Mouse (Mus musculus): ENCODE data around the gene Slc44a3. TPM values are rescaled to one million over a fixed set of nuclear protein-coding genes. Genes with fewer than 3 reads are reported as not detected.

The Slc44a3 gene
- total RNA-seq, 2 experiments from 2014 or later, result not detected

- ATAC-seq (ENCODE audit: poor library complexity, severe bottlenecking), result no peak
These were observed 26.0 kb downstream of the Slc44a3 start for GRCm38 (mm10) chr3:121506175-121506574.

- no peak for ATAC-seq (ENCODE audit: poor library complexity, severe bottlenecking)
These were observed 27.2 kb downstream of the Slc44a3 start for GRCm38 (mm10) chr3:121504927-121505487.

DNA sequence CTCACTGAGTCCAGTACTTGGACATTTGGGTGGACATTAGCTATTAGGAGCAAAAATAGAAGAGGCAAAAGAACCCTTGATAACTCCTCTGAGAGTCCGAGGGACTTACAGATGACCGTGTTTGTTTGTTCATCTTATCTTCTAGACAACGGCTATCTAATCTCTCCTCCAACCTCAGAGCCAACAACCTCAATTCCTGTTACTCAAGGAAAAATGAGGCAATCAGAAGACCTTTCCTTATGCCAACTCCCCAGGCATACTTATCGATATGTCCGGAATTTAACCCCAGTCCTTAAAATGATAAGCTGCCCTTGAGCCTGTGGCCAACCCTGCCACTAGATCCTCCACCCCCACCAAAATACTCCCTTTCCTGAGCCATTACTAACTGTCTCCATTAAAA is 31.5 kb downstream of the Slc44a3 start:
- no peak for ATAC-seq (ENCODE audit: poor library complexity, severe bottlenecking)

DNA sequence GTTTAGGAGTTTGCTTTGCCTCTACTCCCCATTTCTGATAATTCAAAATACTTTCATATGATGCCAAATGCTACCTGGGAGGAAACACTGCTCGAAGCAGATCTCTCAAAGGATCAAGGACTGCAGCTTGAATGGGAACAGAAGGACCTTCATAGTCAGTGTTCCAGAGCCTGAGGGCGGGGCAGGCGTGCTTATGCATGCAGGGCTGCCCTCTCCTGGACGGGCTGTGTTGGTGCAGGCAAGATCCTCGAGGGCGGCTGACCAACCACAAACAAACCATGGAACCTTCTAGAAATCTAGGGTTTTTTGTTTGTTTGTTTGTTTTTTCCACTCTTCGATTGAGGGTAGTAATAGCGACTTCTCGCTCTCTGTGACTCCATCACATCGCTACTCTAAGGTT is 32.0 kb downstream of the Slc44a3 start:
- peak; percentile 97 for ATAC-seq (ENCODE audit: poor library complexity, severe bottlenecking)

DNA sequence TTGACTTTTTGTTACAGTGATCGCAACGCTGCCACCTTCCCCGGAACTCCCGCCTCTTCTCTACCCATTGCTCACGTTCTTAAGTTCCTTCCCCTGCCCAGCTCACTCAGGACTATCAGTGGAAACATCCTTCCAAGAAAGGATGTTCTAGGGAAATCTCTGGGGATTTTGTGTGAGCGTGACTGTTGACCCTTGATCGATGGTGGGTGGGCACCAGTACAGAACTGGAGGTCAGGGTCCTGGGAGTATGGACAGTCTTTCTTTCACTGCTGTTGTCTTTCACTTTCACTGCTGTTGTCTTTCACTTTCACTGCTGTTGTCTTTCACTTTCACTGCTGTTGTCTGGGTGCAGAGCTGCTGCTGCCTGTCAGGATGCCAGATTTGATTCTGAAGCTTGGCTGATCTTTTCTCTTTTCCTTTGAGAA is 38.2 kb downstream of the Slc44a3 start:
- ATAC-seq (ENCODE audit: poor library complexity, severe bottlenecking), result peak; percentile 67

- ATAC-seq (ENCODE audit: poor library complexity, severe bottlenecking), result no peak
These were observed 40.2 kb downstream of the Slc44a3 start for GRCm38 (mm10) chr3:121492026-121492425.

DNA sequence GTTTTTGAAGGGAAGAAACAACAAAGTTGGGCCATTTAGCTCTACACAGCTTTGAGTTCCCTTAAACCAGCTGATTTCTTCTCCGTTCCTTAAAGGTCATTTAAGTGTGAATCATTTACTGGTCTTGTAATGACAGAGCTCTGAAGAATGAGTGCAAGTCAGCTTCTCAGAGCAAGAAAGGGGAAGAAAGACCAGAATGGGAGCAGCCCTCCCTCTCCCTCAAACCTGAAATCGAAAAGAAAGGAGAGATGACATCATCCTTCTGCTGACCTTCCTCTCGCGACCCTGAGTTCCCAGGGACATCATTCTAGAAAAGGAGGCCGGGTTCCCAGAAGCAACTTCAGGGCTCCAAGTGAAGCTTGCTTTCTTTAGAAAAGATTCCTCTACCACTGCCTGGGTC is 41.3 kb downstream of the Slc44a3 start:
- ATAC-seq (ENCODE audit: poor library complexity, severe bottlenecking), result peak; percentile 45; the same call in 1 of the 2 replicates

DNA sequence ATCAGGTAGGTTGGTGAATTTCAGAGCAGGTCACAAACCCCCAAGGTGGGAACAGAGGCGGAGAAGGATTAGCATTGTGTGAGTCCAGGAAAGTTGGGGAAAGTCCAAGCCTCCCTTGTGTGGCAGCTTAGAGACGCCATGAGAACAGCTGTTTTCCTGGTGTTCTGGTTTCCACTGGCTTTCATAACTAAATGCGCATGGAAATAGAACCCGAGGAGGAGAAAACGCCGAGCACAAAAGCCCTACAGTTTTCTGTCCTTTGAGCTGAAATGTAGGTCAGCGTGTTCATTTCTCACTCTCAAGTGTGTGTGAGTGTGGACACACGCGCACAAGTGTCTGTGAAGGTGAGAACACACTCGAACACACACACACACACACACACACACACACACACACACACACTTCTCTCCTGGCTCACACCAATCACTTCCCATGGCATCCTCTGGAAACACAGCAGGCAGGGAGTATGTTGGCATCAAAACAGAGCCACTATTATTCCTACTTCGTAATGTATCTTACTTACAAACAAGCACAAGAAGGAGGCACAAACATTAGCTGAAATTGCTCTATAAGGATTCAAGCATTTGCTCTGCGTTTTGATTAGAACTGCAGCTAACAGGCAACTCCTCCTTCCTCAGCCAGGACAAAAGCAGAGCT is 42.6 kb downstream of the Slc44a3 start:
- no peak for ATAC-seq (ENCODE audit: poor library complexity, severe bottlenecking)

DNA sequence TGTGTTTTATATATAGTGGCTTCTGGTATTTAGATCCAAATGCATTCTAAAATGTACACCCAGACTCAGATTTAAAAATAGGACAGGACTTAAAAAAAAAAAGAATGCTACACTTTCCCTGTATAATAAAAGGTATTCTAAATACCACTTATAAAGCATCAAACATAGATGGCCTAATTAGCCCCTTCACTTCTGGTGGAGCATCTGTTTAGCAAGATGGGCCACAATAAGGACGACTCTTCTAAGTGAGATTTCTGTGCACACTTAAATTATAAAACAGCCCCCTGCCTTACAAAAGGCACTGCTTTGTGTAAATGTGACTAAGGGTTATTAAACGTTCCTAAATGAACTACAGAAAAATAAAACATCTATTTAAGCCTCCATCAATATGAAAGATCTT is 47.0 kb downstream of the Slc44a3 start:
- ATAC-seq (ENCODE audit: poor library complexity, severe bottlenecking), result no peak

DNA sequence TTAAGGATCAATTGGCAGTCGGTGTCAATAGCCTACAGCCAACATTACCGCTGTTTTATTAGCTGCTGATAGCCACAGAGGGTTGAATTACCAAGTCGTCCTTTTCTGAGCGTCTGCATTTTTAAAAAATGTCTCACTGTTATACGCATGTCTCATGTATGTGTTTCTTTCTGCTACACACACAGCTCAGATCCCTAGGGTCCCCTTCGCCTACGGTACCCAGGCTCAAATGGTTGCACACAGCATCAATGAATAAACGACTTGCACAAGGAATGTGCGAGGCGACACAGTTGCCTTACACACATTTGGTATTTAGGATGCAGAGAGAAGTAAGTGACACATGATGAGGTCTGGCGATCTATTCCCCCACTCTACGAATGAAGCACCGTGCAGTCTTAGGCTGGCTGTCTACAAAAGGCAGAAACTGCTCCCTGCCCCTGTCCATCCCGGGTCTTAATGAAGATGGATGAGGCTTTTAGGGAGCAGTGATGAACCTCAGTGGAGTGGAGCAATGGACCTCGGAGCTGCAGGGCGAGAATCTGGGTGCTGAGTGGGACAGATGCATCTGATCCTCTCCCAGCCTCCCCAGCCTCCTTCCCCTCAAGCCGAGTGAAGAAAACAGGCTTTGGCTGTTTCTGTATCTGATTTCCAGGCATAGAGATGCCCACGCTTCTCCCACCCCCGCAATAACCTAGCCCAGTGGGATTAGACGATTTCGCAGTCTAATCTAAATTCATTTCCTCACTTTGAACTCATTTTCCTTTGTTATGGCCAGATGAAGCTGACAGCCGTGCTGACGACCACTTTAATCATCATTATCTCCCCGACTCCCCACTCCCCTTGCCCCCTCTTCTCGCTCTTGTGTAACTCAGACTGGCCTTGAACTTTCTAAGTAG is 48.7 kb downstream of the Slc44a3 start:
- ATAC-seq (ENCODE audit: poor library complexity, severe bottlenecking), result no peak

DNA sequence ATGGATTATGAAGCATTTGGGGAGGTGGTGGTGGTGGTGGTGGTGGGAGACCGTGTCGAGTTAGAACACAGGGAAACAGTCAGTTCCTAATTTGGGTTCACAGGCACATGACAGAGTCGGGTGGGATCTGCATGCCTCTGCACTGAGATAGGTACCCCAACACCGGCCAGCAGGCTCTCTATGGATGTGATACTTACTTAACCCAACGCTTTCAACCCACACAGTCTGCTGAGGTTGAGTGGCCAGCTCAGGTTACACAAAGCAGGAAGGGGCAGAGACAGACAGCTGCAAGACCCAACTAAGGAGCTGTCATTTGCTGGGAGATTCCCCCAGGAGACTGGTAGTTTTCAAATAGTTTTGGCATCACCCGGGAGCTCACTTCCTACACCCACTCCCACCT is 50.6 kb downstream of the Slc44a3 start:
- ATAC-seq (ENCODE audit: poor library complexity, severe bottlenecking), result no peak

GRCm38 (mm10) chr3:121480961-121481436 is 51.2 kb downstream of the Slc44a3 start:
- no peak for ATAC-seq (ENCODE audit: poor library complexity, severe bottlenecking)

DNA sequence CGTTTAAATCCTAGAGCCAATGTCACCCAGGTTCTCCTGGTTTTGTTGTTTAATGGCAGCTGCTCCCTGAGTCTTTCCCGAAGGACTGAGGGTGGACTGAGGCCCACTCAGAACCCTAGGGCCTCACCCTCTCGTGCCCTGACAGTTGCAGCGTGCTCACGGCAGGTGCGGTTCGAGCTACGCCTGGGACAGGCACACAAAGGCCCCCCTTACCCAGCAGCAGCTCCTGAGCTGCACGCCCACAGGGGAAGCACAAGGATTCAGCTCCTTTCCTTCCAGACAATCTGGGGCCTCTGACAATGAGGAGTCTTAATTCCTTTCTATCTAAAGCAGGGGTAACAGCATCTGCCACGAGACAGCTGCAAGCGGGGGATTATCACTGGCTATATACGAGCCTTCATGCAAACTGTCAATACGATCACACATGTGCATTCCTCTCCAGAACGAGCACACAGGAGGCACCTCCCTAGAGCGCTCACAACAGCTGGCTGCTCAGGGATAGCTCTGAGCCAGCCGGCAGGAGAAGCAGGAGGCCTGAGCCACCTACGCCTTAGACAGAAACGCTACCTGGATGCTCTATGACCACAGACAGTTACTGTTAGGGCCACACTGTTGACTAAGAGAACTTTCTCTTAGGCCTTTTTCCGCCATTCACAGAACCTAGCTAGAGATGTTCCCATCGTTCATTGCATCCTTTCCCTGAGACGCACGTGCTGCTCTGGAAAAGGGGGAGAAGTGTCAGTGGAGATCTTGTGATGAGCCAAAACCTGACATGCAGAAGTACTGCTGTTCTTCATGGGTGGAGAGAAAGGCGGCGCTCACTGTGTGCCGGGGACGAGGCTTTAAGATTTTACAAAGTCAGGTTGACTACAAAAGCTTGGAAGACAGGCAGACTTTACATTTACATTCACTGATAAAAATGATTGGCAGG is 51.9 kb downstream of the Slc44a3 start:
- no peak for ATAC-seq (ENCODE audit: poor library complexity, severe bottlenecking)

DNA sequence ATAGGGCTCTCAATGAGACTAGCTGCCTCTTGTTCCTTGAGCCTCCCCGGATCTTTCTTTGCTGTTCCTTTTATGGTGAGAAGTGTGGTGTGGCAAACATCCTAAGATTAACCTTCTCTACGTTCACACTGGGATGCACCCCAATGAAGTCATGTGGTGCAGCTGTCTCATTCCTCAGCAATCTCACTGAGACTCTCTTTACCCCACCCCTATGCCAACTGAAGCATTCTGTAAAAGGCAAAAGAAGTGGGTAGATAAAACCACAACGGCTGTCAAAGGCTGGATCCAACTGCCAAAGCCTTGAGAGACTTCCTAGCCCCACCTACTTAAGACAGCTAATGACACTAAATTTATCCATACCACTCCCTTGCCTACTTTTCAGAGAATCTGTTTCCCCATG is 57.5 kb downstream of the Slc44a3 start:
- ATAC-seq (ENCODE audit: poor library complexity, severe bottlenecking), result 0 out of 2 replicates have a peak, but pooled peaks have one; percentile 17

GRCm38 (mm10) chr3:121471703-121472102 is 60.5 kb downstream of the Slc44a3 start:
- ATAC-seq (ENCODE audit: poor library complexity, severe bottlenecking), result no peak

GRCm38 (mm10) chr3:121469185-121469975 is 62.8 kb downstream of the Slc44a3 start:
- ATAC-seq (ENCODE audit: poor library complexity, severe bottlenecking), result no peak; the same call in 1 of the 2 replicates

DNA sequence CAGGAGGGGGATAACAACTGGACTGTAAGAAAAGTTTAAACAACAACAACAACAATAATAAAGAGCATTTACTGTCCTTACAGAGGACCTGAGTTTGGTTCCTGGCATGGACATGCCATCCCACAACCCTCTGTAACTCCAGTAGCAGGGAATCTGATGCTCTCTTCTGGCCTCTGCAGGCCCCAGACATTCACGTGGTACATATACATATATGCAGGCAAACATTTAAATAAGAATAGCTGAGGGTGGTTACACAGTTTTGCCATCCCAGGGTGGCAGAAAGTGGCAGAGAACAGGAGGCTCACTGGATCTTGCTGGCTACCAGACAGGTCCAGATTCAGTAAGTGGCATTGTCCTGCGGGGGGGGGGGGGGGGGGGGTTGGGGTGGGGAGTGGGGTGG is 64.1 kb downstream of the Slc44a3 start:
- no peak for ATAC-seq (ENCODE audit: poor library complexity, severe bottlenecking)

DNA sequence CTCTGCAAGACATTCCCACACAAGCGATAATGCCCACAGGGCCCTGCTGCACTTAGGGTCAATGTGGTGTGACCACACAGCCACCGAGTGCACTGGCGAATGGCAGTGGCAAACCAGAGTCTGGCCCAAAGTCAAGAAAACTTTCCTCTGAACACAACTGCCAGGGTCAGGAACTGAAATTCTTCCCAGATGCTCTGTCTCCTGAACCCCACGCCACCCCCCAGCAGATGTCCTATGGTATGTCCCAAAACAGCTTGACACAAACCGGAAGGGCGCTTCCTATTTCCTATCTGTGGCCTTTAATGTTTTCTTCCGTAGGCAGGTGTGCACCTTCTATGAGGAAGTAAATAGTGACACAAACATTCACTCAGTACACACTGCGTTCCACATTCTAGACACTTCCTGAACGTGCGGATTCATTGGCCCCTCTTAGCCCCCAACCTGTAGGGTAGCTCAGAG is 65.1 kb downstream of the Slc44a3 start:
- peak; percentile 73 for ATAC-seq (ENCODE audit: poor library complexity, severe bottlenecking)

GRCm38 (mm10) chr3:121465795-121466194 is 66.4 kb downstream of the Slc44a3 start:
- ATAC-seq (ENCODE audit: poor library complexity, severe bottlenecking), result no peak
